In the genomic region with DNA sequence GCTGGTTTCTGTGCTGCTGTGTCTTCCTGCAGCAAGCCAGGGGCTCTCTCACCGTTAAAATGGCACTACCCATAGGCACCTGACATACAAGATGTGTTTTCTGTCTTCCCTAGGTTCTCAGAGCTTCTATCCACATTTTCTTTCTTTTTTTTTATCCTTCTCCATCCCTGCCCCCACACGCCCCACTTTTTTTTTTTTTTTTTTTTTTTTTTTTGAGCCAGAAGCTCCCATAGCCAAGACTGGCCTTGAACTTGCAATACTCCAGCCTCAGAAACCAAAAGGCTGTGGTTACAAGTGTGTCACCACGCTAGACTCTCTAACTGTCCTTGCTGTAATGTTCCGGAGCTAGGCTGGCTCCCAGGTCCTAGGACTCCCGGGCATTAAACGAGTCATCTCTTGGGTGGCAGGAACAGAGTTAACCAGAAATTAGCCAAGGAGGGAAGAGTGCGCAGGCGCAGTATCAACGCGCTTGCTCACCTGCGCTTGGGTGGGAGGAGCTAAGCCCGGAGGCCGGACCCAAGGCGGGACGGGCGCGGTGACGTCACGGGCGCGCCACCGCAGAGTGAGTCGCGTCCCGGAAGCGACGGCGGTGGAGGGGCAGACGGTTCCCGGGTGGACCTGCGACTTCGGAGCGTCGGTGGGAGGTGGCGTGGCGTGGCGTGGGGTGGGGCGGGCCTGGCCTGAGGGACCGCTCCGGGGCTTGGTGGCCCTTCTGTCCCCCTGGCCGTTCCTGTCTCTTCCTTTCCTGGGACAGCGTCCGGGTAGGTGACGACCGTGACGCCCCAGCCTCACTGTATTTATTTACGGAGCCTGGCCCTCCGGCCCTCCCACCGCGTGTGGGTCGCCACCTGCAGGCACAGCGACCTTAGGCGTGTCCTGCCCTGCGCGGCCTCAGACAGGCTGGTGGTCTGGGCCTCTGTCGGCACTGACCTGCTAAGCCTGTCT, we compare ENCODE assay signal across 8 mouse cellular contexts. TPM values are rescaled to one million over a fixed set of nuclear protein-coding genes. Genes with fewer than 3 reads are reported as not detected.
DNase-seq lines count a peak whose midpoint lies in the region; ATAC-seq and TF ChIP-seq lines count a peak whose summit lies in the region.

No protein-coding gene starts in this region.

- H3K4me3 ChIP-seq in MEL (ENCODE audit: control insufficient read depth in 1 of 2, insufficient read depth in 1 of 2, low read depth in 2 of 2, low read length in 2 of 2), result peak overlapping the region; percentile 86 to 90
- H3K4me3 ChIP-seq in cerebellum, adult 2 months (replicated peaks; ENCODE audit: insufficient read depth, low read depth, low read length), result peak overlapping the region; percentile 93
- H3K4me3 ChIP-seq in forebrain, postnatal 0 days (ENCODE audit: low read depth, low read length), result peak overlapping the region; percentile 78
- H3K4me3 ChIP-seq in lung, embryonic 16.5 days (ENCODE audit: low read length), result peak overlapping the region; percentile 79

- peaks cover 17% of the 10 kb centered on the region for H3K79me2 ChIP-seq in MEL (ENCODE audit: control insufficient read depth, insufficient read depth, low read length, poor library complexity)

- no peaks in the 10 kb centered on the region for H3K27me3 ChIP-seq in MEL (ENCODE audit: control insufficient read depth in 1 of 2, insufficient read depth in 2 of 2, low read length in 2 of 2)
- no peaks in the 10 kb centered on the region for H3K27me3 ChIP-seq in cerebellum, adult 2 months (ENCODE audit: control insufficient read depth, insufficient read depth, low read length)
- H3K27me3 ChIP-seq in forebrain, postnatal 0 days (ENCODE audit: insufficient read depth, low read length), result no peaks in the 10 kb centered on the region
- H3K27me3 ChIP-seq in lung, embryonic 16.5 days (ENCODE audit: control insufficient read depth, insufficient read depth, low read depth, low read length), result no peaks in the 10 kb centered on the region

- no peak for TF ChIP-seq CTCF in MEL (IDR thresholded peaks at IDR 0.05 in 2 of 3, conservative IDR thresholded peaks at IDR 0.05 in 1 of 3; ENCODE audit: control insufficient read depth in 1 of 3, insufficient read depth in 1 of 3, low read depth in 2 of 3, low read length in 3 of 3, poor library complexity in 1 of 3, severe bottlenecking in 1 of 3)
- no peak for TF ChIP-seq CTCF in cerebellum, adult 2 months (IDR thresholded peaks at IDR 0.05; ENCODE audit: borderline replicate concordance, insufficient read depth, low read depth, low read length)
- 0 out of 2 replicates have a peak, but pooled peaks have one; percentile 11 for TF ChIP-seq CTCF in forebrain, postnatal 0 days (IDR thresholded peaks at IDR 0.05; ENCODE audit: low read depth)

- H3K27ac ChIP-seq in MEL (ENCODE audit: control insufficient read depth, low read depth, low read length), result peak overlapping the region; percentile 79
- peak overlapping the region; percentile 72 for H3K27ac ChIP-seq in cerebellum, adult 2 months (ENCODE audit: insufficient read depth, low read length)
- peak overlapping the region; percentile 42; the same call in 1 of the 2 replicates for H3K27ac ChIP-seq in forebrain, postnatal 0 days (ENCODE audit: low read depth, low read length)
- 0 out of 2 replicates have a peak overlapping the region, but pooled peaks have one; percentile 15 for H3K27ac ChIP-seq in lung, embryonic 16.5 days (ENCODE audit: low read length)

- no peak for TF ChIP-seq RAD21 in MEL (IDR thresholded peaks at IDR 0.05; ENCODE audit: low read depth, low read length)

- TF ChIP-seq EP300 in MEL (IDR thresholded peaks at IDR 0.05; ENCODE audit: low read depth in 1 of 2, low read length in 2 of 2), result peak in 1 of 2 experiments; percentile 32; a peak in 1 of 4 replicates

- peak overlapping the region; percentile 79 for H3K9ac ChIP-seq in MEL (ENCODE audit: control insufficient read depth, low read depth, low read length, poor library complexity, severe bottlenecking)
- H3K9ac ChIP-seq in forebrain, postnatal 0 days, result peak overlapping the region; percentile 84
- H3K9ac ChIP-seq in lung, embryonic 16.5 days (ENCODE audit: low read length), result peak overlapping the region; percentile 87

- ATAC-seq in forebrain, postnatal 0 days, result peak; percentile 97
- ATAC-seq in hematopoietic stem cell, adult 5-6 weeks (replicated peaks in 1 of 2; ENCODE audit: insufficient read depth in 1 of 2, low FRiP score in 2 of 2, low TSS enrichment in 1 of 2, low read depth in 1 of 2, poor library complexity in 2 of 2, severe bottlenecking in 2 of 2), result peak; percentile 91 to 93
- peak; percentile 93 for ATAC-seq in lung, embryonic 16.5 days (ENCODE audit: low read depth)

- H3K9me3 ChIP-seq in MEL (replicated peaks; ENCODE audit: insufficient read depth, low read length), result no peaks in the 10 kb centered on the region
- H3K9me3 ChIP-seq in forebrain, postnatal 0 days (ENCODE audit: low read length), result no peaks in the 10 kb centered on the region
- H3K9me3 ChIP-seq in lung, embryonic 16.5 days (ENCODE audit: control insufficient read depth, low read length), result no peaks in the 10 kb centered on the region

- peak; percentile 99 for DNase-seq in MEL (ENCODE audit: low read depth, low spot score)
- DNase-seq in cerebellum, adult 2 months, result peak; percentile 95 to 97
- peak; percentile 97 for DNase-seq in forebrain, postnatal 0 days
- peak; percentile 75 for DNase-seq in layer of hippocampus, adult 9-10 months (ENCODE audit: low spot score)
- DNase-seq in ovary, postnatal 10 days (ENCODE audit: low spot score), result peak; percentile 59
- peak; percentile 92 to 95 for DNase-seq in thymus, postnatal 10 days (ENCODE audit: low spot score in 2 of 2)

- H3K4me2 ChIP-seq in forebrain, postnatal 0 days (ENCODE audit: low read depth), result peak overlapping the region; percentile 82
- H3K4me2 ChIP-seq in lung, embryonic 16.5 days (ENCODE audit: low read depth, low read length), result peak overlapping the region; percentile 62

- WGBS in cerebellum, adult 2 months, result 1% methylated on average over 56 of the region's 56 CpGs
- WGBS in forebrain, postnatal 0 days, result 4% methylated on average over 49 of the region's 56 CpGs
- 1% methylated on average over 46 of the region's 56 CpGs for WGBS in lung, embryonic 16.5 days

- H3K4me1 ChIP-seq in MEL (ENCODE audit: control insufficient read depth in 1 of 2, insufficient read depth in 2 of 2, low read length in 2 of 2), result peaks cover 13 to 31% of the 10 kb centered on the region in 2 experiments
- H3K4me1 ChIP-seq in cerebellum, adult 2 months (ENCODE audit: control insufficient read depth, insufficient read depth, low read length), result peaks cover 10% of the 10 kb centered on the region
- H3K4me1 ChIP-seq in forebrain, postnatal 0 days (ENCODE audit: insufficient read depth), result peaks cover 14% of the 10 kb centered on the region
- H3K4me1 ChIP-seq in lung, embryonic 16.5 days (replicated peaks; ENCODE audit: control insufficient read depth, insufficient read depth, low read length), result peaks cover 18% of the 10 kb centered on the region; the same call in 1 of the 2 replicates

- peaks cover 0 to 27% of the 10 kb centered on the region in 2 experiments; a peak in 2 of 4 replicates for H3K36me3 ChIP-seq in MEL (ENCODE audit: control insufficient read depth in 1 of 2, insufficient read depth in 2 of 2, low read length in 2 of 2)
- H3K36me3 ChIP-seq in forebrain, postnatal 0 days (ENCODE audit: insufficient read depth), result no peaks in the 10 kb centered on the region
- H3K36me3 ChIP-seq in lung, embryonic 16.5 days (ENCODE audit: control insufficient read depth, insufficient read depth, low read length), result no peaks in the 10 kb centered on the region

- peak; percentile 83 to 89 for TF ChIP-seq POLR2A in MEL (IDR thresholded peaks at IDR 0.05; ENCODE audit: control insufficient read depth in 1 of 2, insufficient read depth in 1 of 2, low read depth in 1 of 2, low read length in 2 of 2, poor library complexity in 1 of 2)
- TF ChIP-seq POLR2A in cerebellum, adult 2 months (IDR thresholded peaks at IDR 0.05; ENCODE audit: borderline replicate concordance, insufficient read depth, low read length), result peak; percentile 91

RNA-seq across cellular contexts. Expression of a gene that starts 6.5 kb away (rescaled TPM):
- total RNA-seq in MEL (2012; rRNA removed), result 22.0 and 27.0 TPM in 2 replicates
- 10 to 100 TPM in 1 of 2 experiments, not detected in 1; 40.2 TPM for polyA plus RNA-seq in MEL (2012; ENCODE audit: insufficient read depth in 1 of 2, insufficient read length in 2 of 2, low read depth in 1 of 2, low replicate concordance in 2 of 2, missing spikeins in 1 of 2)
- polyA plus RNA-seq in cerebellum, adult 2 months (2012; rRNA removed), result 104 and 107 TPM in 2 replicates
- total RNA-seq in forebrain, postnatal 0 days (2014; rRNA removed), result 70.8 and 94.4 TPM in 2 replicates
- 32.4 and 44.1 TPM in 2 replicates for polyA plus RNA-seq in forebrain, postnatal 0 days (2015; fragmentation: Nextera tagmentation; extraction: Ambion mirVana)
- total RNA-seq in hematopoietic stem cell, adult 5-6 weeks (2017), result 20.0 and 37.1 TPM in 2 replicates
- 26.3 and 26.4 TPM in 2 replicates for polyA plus RNA-seq in lung, embryonic 16.5 days (2015; fragmentation: Nextera tagmentation; extraction: Ambion mirVana)

RNA-seq across cellular contexts. Expression of a gene that starts 23.1 kb away (rescaled TPM):
- 7.9 and 9.7 TPM in 2 replicates for total RNA-seq in MEL (2012; rRNA removed)
- 10 to 100 TPM in 1 of 2 experiments, not detected in 1; 24.4 TPM for polyA plus RNA-seq in MEL (2012; ENCODE audit: insufficient read depth in 1 of 2, insufficient read length in 2 of 2, low read depth in 1 of 2, low replicate concordance in 2 of 2, missing spikeins in 1 of 2)
- 11.7 and 12.8 TPM in 2 replicates for polyA plus RNA-seq in cerebellum, adult 2 months (2012; rRNA removed)
- 8.2 and 11.9 TPM in 2 replicates for total RNA-seq in forebrain, postnatal 0 days (2014; rRNA removed)
- 2.9 and 4.3 TPM in 2 replicates for polyA plus RNA-seq in forebrain, postnatal 0 days (2015; fragmentation: Nextera tagmentation; extraction: Ambion mirVana)
- 16.1 and 22.8 TPM in 2 replicates for total RNA-seq in hematopoietic stem cell, adult 5-6 weeks (2017)
- 8.9 and 9.8 TPM in 2 replicates for polyA plus RNA-seq in lung, embryonic 16.5 days (2015; fragmentation: Nextera tagmentation; extraction: Ambion mirVana)

RNA-seq across cellular contexts. Expression of a gene that starts 31.8 kb away (rescaled TPM):
- total RNA-seq in MEL (2012; rRNA removed), result not detected in 2 replicates
- polyA plus RNA-seq in MEL (2012; ENCODE audit: insufficient read depth in 1 of 2, insufficient read length in 2 of 2, low read depth in 1 of 2, low replicate concordance in 2 of 2, missing spikeins in 1 of 2), result under 1 TPM in 1 of 2 experiments, not detected in 1; 0.50 TPM
- 12.7 and 15.3 TPM in 2 replicates for polyA plus RNA-seq in cerebellum, adult 2 months (2012; rRNA removed)
- 1.8 and 3.7 TPM in 2 replicates for total RNA-seq in forebrain, postnatal 0 days (2014; rRNA removed)
- 2.7 and 3.4 TPM in 2 replicates for polyA plus RNA-seq in forebrain, postnatal 0 days (2015; fragmentation: Nextera tagmentation; extraction: Ambion mirVana)
- 0.20 TPM in 1 of 2 replicates, not detected in the other for total RNA-seq in hematopoietic stem cell, adult 5-6 weeks (2017)
- polyA plus RNA-seq in lung, embryonic 16.5 days (2015; fragmentation: Nextera tagmentation; extraction: Ambion mirVana), result 0.35 and 0.60 TPM in 2 replicates

RNA-seq across cellular contexts. Expression of a gene that starts 41.4 kb away (rescaled TPM):
- 49.5 and 54.8 TPM in 2 replicates for total RNA-seq in MEL (2012; rRNA removed)
- 10 to 100 TPM in 1 of 2 experiments, not detected in 1; 53.3 TPM for polyA plus RNA-seq in MEL (2012; ENCODE audit: insufficient read depth in 1 of 2, insufficient read length in 2 of 2, low read depth in 1 of 2, low replicate concordance in 2 of 2, missing spikeins in 1 of 2)
- polyA plus RNA-seq in cerebellum, adult 2 months (2012; rRNA removed), result 26.9 and 28.8 TPM in 2 replicates
- 9.5 and 17.5 TPM in 2 replicates for total RNA-seq in forebrain, postnatal 0 days (2014; rRNA removed)
- 14.3 and 15.4 TPM in 2 replicates for polyA plus RNA-seq in forebrain, postnatal 0 days (2015; fragmentation: Nextera tagmentation; extraction: Ambion mirVana)
- total RNA-seq in hematopoietic stem cell, adult 5-6 weeks (2017), result 5.3 and 5.4 TPM in 2 replicates
- polyA plus RNA-seq in lung, embryonic 16.5 days (2015; fragmentation: Nextera tagmentation; extraction: Ambion mirVana), result 84.9 and 87.6 TPM in 2 replicates

Comparison
In these comparisons a context has a peak if more than half of its experiments do, and no peak if none do; other contexts are left out.
1. Peak in every context shown above with its lines: DNase-seq, ATAC-seq, H3K4me3 ChIP-seq and H3K27ac ChIP-seq.
2. H3K27ac ChIP-seq: peak in every context shown above with its lines; median percentile 79 in MEL; 72 in cerebellum, adult 2 months; 42 in forebrain, postnatal 0 days; 15 in lung, embryonic 16.5 days.